Mouse (Mus musculus) heart, adult 8-10 months (tissue): ENCODE data around the gene Abhd16b. TPM values are rescaled to one million over a fixed set of nuclear protein-coding genes. Genes with fewer than 3 reads are reported as not detected.
"Not testable (repeated sequence)": the region's sequence is repeated elsewhere in the genome, so short reads cannot be mapped to it uniquely, and the experiment has no call there.

Source experiments
- DNase-seq: peaks from one replicate; pipeline ENCODE4 v3.0.0; 2022; ENCODE audit warnings: low spot score
- total RNA-seq, 4 experiments: library from RNA; stranded (reverse); gene quantifications; 2 replicates each; pipeline ENCODE4 v1.2.4; 2022

Abhd16b gene
- total RNA-seq, 4 experiments from 2014 or later, result not detected

DNA sequence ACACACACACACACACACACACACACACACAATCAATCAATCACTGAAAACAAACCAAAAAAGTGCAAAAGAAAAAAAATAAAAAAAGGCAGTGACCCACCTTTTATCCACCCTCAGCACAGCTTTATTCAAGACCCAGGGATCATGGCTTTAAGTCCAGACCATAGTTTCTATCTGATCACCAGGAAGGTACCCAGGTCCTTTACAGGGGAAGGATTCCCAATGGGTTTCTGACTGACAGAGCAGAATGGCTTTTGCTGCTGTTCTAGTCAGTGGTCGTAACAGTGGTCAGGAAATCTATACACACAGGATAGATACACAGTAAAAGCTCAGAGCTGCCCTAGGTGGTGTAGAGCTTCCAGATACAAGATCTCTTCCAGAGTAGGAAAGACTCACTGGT, 7.3 kb upstream of the Abhd16b start:
- DNase-seq, result no peak

DNA sequence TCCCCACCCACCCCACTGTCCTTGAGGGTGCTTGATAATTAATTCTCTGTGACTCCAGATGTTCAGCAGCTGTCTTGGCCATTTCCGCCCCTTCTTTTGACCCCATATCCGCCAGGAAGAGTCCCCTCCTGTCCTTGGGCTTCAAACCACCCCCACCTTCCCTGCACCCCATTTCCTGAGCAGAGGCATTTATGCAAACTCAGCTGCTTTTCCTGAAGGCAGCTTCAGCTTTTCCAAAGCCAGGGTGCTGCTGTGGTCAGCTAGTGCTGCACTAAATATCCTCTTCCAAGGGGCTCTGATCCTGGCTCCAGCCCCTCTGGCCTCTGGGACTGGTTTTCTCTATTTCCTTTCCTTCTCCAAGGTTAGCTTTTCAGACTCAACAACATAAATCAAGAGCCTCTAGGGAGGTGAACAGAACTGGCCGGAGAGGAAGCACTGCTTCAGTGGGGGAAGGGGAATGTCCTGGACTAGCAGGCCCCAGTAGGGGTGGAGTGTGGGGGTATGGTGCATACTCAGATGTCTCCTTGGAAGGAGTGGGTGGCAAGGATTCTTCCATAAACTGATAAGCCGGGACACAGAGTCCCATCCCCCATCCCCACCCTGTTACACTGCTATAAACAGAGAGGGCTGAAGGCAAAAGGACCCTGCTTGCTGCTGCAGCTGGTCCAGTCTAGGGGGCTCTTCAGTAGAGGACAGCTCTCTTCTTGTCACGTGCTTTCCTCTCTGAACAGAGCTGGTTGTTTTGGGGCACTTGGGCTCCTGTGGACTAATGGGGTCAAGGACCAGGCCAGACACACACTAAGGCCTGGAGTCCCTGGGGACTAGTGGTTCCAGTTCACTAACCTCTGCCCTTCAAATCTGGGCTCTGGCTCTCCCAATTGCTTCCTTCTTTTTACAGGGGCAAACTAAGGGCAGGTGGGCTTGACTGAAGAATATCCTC, 5.4 kb upstream of the Abhd16b start:
- DNase-seq, result peak; percentile 72

DNA sequence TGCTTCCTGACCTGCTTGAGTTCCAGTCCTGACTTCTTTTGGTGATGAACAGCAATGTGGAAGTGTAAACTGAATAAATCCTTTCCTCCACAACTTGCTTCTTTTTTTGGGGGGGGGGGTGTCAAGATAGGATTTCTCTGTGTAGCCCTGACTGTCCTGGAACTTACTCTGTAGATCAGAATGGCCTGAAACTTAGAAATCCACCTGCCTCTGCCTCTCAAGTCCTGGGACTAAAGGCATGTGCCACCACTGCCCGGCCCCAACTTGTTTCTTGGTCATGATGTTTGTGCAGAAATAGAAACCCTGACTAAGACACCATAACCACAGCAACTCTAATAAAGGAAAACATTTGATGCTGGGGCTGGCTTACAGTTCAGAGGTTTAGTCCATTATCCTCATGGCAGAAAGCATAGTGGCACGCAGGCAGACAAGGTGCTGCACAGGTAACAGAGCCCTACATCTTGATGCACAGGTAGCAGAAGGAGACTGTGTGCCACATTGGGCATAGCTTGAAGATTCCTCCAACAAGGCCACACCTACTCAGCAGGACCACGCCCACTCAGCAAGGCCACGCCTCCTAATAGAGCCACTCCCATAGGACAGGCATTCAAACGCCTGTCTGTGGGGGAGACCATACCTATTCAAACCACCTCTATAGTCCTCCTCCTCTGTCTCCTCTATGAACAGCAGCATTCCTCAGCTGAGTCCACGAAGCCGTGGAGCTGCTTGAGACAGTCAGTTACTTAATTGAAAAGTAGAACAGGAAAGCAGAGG, 1.4 kb upstream of the Abhd16b start:
- DNase-seq, result no peak

DNA sequence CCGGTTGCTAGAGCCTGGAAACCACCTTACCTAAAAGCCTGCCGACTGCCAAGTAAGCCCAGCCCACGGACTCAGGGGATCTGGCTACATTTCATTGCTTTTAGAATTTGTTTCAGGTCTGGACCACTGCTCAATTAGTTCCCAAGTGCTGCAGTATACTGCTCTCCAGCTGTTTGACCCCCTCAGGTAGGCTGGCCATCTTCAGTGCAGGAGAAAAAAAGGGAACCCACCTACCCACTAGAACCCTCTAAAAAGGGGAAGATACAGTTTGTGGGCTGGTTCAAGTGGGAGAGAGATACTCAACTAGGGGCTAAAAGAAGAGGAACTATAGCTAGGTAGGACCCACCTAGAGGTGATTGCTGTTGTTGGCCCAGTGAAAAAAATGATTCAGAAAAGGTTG, 800 bp upstream of the Abhd16b start:
- no peak for DNase-seq

DNA sequence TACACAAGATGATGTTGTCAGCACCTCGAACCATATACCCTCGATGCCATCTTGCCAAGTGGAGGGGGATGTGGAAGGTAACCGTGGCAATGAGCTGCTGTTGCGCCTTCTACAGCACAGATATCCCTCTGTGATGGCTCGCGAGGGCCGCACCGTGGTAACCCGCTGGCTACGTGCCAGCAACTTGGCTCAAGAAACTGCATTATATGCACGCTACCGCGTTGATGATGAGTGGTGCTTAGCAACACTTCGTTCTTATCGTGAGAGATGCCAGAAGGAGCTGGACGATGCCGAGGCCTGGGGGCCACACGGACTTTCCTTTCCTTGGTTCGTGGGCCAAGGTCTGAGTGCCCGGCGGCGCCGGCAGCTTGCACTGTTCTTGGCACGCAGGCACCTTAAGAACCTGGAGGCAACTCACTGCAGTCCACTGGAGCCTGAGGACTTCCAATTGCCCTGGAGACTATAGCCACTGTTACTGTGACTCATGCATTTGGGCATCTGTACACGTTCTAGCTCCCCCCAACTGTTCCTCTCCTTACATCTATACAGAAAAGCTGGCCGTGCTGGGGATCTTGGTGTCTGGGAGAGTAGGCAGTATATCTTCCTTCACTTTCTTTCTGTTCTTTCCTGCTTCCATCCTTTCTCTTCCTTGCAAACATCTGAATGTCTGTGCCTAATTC, 1.4 kb downstream of the Abhd16b start:
- DNase-seq, result no peak

DNA sequence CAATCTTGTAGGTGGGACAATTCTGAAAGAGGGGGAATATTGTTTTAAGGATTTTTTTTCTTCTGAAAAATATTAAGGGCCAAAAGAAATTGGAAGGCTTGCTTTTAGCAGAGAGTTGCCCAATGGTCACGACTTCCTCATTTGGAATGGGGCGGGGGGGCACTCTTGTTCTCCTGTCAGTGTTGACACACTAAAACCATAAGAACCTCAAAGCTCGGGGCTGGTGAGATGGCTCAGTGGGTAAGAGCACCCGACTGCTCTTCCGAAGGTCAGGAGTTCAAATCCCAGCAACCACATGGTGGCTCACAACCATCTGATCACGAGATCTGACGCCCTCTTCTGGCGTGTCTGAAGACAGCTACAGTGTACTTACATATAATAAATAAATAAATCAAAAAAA, 2.8 kb downstream of the Abhd16b start:
- not testable (repeated sequence) for DNase-seq

DNA sequence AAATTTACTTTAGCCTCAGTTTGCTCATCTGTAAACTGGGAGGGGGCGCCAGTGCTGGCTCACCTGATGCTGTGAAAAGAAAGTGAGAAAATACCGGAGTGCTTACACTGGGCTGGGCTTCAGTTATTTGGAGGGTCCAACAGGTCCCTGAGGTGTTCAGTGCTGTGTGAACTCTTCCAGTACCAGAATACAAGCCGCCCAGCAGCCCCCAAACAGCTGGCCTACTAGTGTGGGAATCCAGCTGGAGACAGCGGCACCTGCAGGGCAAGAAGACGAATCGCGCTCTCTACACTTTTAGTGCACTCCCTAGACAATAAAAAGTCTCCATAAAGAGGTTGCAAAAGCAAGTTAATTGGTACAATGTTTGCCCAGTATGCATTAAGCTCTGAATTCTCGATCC, 3.3 kb downstream of the Abhd16b start:
- DNase-seq, result peak; percentile 67

DNA sequence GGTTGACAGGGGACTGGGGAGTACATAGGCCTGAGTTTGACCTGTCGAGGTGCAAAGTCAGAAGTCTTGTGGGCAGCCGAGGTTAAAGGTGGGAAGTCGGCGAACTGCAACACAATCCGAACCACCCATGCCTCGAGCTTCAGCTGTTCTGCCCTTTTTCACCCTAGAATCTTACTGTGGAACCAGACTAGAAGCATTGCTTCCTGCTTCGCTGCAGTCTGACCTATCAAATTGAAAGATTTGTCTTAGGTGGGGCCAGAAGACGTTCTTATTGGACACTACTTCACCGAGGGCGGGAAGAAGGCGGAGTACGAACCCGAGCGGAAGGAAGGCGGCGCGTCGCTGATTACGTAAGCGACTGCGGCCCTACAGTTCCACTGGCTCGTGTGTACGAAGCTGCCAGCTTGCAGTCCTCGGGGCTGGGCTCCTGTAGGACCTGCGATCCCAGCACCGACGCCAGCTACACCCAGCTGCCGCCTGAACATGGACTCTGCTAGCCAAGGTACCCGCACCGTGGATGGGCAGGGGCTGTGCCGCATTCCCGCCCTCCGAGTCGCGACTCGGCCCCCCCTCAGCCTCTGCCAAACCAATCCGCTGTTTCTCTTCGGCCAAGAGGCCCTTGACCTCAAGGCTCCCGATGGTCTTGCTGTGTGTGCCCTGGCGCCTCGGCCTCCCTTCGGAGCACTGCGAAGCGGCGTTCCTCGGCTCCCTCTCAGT, 4.0 kb downstream of the Abhd16b start, which contains the start of gene Tpd52l2:
Gene Tpd52l2 (plus strand): TSS at position 312 of the 717 bp plus-strand sequence.
- peak; percentile 94 for DNase-seq

DNA sequence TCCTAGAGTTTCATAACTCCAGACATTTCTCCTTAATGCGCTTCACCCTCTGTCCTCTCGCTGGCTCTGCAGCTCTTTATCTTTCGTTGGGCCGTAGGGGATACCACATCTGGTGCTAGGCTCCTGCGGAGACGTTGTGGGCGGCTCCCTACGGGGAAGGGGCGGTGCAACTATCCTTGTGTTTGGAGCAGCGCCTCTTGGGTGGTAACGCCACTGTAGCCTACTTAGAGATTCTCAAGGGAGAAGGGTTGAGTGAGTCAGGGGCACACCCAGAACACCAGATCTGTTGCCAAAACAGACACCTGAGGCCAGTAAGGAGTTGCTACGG, 4.5 kb downstream of the Abhd16b start:
- peak; percentile 66 for DNase-seq

DNA sequence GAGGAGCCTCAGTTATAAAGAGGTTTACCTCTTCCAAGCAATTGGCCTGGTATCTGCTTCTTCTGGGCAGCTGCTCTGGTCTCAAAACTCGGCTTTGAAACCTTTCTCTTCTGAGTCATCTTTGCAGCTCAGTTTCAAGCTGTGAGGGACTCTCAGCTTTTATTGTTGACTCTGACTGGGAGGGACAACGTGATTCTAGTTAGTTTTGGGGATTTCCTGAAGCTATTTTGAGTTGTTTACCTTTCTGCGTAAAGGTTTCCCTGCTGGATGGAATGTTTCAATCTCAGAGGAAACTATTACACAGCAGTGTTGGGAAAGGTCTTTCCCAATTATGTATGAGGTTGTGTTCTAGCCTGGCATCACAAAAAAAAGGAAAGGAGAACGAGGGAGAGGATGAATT, 5.6 kb downstream of the Abhd16b start:
- DNase-seq, result no peak

DNA sequence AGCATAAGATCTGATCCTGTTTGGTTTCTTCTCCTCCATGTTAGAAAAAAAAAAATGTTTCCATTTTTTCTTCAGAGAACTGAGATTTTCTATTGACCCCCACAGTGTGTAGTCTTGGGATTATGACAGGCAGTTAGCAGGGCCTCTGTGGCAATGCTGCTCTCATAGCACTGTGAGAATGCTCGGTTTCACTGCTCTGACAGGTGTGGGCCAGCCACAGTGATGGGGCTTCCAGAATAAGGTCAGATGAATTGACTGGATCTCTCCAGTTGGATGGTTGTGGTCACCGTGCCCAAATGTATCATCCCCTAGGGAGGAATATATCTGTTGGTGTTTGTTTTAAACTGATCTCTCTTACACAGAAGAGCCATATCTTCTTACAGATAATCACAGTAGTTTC, 16.2 kb downstream of the Abhd16b start:
- DNase-seq, result no peak

DNA sequence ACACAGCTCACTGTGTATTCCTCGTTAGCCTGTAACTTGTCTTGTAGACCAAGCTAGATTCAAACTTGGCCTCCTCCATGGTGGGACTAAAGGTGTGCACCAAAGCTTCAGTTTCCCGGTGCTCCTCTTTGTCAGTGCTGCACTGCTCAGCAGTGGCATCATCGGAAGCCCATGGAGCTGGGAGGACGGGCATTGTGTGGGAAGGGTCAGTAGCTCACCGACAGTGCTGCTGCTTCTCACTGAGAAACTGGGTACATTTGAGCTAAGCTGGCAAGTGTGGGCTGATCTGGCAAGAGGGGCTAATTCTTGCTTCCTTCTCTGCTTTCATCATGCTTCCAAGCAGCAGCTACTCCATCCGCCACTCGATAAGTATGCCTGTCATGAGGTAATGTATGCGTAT, 18.2 kb downstream of the Abhd16b start:
- DNase-seq, result no peak

DNA sequence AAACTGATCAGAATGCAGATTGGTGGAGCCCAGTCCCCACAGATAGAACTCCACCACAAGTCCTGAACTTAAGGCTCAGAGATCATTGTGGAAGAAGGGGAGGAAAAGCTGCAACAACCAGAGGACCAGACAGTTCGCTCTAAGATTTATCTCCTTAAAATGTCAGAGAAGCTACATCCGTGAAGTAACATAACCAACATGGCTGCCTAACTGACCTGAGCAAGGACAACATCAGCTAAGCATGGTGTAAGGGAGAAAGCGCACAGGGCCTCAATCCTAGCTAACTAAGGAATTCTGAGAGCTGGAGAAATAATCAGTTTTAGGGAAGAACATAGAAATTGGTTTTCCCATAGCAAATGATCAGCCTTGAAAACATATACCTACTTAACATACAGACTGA, 26.2 kb downstream of the Abhd16b start:
- DNase-seq, result no peak

DNA sequence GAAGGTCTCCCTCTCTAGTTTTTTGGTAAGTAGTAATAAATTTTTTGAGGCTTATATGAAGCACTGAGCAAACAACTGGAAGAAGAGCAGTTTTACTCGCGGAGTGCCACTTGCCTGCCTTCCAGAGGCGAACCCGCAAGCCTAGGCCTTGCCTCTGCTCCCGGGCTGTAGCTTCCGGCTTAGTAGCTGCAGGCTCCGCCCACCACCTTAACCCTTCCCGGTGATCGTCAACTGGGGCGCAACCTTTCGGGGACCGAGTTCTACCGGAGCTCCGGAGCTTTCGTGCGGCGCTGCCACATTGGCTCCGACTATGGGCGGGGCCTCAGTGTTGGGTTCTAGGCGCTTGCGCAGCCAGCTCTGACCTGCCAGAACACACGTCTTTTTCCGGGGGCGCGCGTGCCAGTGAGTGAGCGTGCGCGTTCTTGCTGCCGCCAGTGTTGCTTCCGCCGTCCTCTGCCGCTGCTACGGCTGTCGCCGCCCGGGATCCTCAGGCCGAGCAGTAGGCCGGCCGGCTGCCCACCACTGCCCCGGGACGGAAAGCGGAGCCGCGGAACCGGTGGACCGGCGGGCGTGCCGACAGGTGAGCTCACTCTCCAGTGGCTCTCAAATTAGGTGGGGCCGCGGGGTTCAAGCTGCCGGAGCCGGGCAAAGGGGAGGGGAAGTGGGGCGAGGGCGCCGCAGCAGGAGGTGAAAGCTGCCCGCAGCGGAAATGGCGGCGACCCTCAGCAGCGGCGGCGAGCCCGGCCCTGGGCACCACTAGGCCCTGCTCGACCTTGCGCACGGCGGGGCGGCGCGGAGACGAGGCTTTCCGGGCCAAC, 27.3 kb downstream of the Abhd16b start, which contains the start of gene Dnajc5:
Gene Dnajc5 (plus strand): TSS at position 368 of the 818 bp plus-strand sequence.
- DNase-seq, result peak; percentile 98

DNA sequence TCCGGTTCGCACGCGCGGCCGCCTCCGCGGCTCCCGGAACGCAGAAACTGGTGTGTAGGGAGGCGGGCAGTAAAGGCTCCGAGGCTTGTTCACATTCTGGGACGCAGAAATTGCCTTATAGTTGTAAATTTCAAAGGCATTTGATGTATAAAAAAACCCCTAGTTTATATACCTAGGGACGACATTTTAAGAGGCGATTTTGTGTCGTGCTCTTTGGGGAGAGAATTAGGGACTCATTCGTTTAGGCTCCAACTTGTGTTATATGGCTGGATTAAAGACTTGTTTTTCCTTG, 27.9 kb downstream of the Abhd16b start:
- no peak for DNase-seq

DNA sequence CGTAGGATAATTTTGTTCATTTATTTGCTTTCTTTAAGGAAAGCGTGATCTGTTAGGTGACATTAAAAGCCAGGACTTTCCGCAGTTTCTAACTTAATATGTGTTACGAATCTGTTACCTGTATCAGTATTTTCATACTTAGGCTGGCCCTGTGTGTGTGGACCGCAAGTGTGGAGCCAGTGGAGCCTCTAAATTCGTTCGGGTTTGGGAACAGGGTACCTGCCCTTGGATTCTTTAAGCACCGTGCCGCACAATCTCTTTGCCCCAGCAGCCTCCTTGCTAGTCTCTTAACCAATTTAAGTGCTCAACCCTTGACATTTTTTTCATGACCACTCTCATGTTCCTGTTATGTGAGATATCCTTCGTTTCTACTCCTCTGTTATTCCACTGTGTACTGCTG, 28.5 kb downstream of the Abhd16b start:
- no peak for DNase-seq

DNA sequence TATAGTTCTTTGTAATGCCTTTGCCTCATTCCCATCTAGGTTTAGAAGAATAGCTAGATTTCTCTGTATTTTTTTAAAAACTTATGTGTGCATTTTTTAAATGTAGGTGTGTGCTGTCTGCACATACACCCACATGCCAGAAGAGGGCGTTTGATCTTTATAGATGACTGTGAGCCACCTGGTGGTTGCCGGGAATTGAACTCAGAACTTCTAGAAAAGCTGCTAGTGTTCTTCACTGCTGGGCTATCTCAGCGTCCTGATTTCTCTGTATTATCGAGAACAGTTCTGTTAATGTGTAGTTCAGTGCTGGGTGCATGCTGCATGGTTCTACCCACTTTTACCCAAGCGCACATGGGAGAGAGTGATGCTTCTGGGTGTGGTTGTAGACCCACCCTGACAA, 29.8 kb downstream of the Abhd16b start:
- DNase-seq, result no peak

DNA sequence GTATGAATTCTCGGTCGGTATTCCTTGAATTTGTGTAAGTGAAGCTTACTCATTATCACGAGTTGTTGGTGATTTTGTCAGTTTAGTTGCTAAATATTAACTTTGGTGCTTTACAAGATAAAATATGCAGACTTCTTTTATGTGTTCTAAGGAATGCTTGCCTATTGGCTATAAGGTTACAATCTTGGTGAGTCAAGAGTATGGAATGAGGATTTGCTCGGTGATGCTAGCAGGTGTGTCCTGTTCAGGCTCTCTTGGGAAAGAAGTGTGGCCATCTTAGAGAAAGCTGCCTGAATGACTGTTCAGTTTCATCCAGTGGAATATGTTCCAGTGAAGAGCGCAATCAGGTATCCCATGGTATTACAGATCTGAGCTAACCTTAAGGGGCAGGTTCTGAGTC, 32.5 kb downstream of the Abhd16b start:
- no peak for DNase-seq

DNA sequence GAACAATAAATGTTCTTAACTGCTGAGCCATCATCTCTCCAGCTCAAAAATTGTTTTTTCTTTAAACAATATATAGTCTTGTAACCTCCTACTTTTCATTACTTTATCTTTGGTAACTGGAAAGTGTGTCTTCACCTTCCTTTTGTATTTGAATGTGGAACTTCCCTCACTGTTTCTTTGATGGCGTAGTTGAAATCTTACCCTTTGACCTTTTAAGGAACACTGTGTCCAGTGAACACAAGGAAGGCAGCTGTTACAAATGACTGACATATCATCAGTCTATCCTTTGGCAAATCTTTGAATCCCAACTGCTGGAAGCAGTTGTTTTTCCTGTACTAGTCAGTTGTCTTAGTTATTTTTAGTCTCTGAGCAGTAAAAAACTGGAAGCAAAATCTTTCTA, 36.1 kb downstream of the Abhd16b start:
- no peak for DNase-seq

DNA sequence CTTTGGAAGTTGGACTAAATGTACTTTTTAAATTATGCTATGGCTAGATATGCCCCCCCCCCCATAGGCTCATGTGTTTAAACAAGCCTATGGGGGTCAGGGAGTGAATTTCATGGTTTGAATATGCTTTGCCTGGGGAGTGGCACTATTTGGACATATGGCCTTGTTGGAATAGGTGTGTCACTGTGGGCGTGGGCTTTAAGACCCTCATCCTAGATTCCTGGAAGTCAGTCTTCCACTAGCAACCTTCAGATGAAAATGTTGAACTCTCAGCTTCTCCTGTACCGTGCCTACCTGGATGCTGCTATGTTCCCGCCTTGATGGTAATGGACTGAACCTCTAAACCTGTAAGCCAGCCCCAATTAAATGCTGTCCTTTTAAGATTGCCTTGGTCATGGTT, 39.6 kb downstream of the Abhd16b start:
- DNase-seq, result no peak

DNA sequence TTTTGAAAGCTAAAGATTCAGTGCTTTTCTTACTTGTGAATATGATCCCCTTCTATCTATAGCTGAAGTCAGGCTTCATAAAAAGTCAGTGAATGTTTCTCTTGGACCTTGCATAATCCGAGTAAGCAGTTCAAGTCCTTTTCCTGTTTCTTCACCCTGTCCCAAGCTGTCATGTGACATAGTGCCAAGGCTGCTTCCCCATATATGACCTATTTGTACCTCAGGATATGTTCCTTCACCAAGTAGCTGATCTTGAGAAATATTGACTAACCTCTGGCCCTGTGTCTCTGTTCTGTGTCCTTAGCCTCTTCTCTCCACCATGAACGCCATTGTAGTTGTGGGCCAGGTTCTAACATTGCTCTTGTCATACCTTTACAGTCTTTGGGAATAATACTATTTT, 43.4 kb downstream of the Abhd16b start:
- DNase-seq, result no peak
